Mouse (Mus musculus) heart, embryonic 14.5 days (tissue): ENCODE measurements at regions not wholly inside any gene's neighbourhood (a gene's known extent, or its start where the extent isn't known, plus 50 kb on each side); places are given as distances from the start of the nearest gene placed in this dataset.

Experiments
- ATAC-seq: fragments of 200-750 bp; cut with Nextera tagmentation; 2 replicates; pipeline ENCODE4 v1.8.0; 2017; ENCODE audit warnings: low read depth, moderate TSS enrichment; ENCODE audit not compliant: insufficient number of reproducible peaks, insufficient read depth, low FRiP score
- H3K27ac ChIP-seq, 2 experiments: fragments of 200-500 bp in 1 of 2; fragments of 300-500 bp in 1 of 2; sonication (generic) in 1 of 2; replicated peaks in 1 of 2; 2 replicates each; pipeline ENCODE4 v1.5.1; 2012 to 2014; ENCODE audit warnings: low read depth in 2 of 2, low read length in 2 of 2, control low read depth in 1 of 2, mild to moderate bottlenecking in 1 of 2, mixed read lengths in 1 of 2; ENCODE audit not compliant: control insufficient read depth in 1 of 2, insufficient read depth in 1 of 2
- H3K27me3 ChIP-seq: fragments of 300-500 bp; sonication (generic); 2 replicates; pipeline ENCODE4 v1.6.1; 2014; ENCODE audit warnings: mild to moderate bottlenecking, low read length, control low read depth; ENCODE audit not compliant: control insufficient read depth, insufficient read depth
- H3K36me3 ChIP-seq: fragments of 300-500 bp; sonication (generic); 2 replicates; pipeline ENCODE4 v1.6.1; 2014; ENCODE audit warnings: mild to moderate bottlenecking, control low read depth, low read length, mixed read lengths; ENCODE audit not compliant: control insufficient read depth, insufficient read depth
- H3K4me1 ChIP-seq, 2 experiments: fragments of 200-500 bp in 1 of 2; fragments of 300-500 bp in 1 of 2; sonication (generic) in 1 of 2; 2 replicates each; pipeline ENCODE4 v1.6.1; 2012 to 2014; ENCODE audit warnings: low read length in 2 of 2, control low read depth in 1 of 2, mixed read lengths in 1 of 2; ENCODE audit not compliant: control insufficient read depth in 2 of 2, insufficient read depth in 2 of 2
- H3K4me2 ChIP-seq: fragments of 300-500 bp; sonication (generic); 2 replicates; pipeline ENCODE4 v1.6.1; 2014; ENCODE audit warnings: mild to moderate bottlenecking, low read length
- H3K4me3 ChIP-seq, 2 experiments: fragments of 200-500 bp in 1 of 2; fragments of 300-500 bp in 1 of 2; sonication (generic) in 1 of 2; 2 replicates each; pipeline ENCODE4 v1.5.1; 2012 to 2014; ENCODE audit warnings: low read length in 2 of 2, mild to moderate bottlenecking in 2 of 2, control low read depth in 1 of 2, low read depth in 1 of 2, moderate library complexity in 1 of 2; ENCODE audit not compliant: control insufficient read depth in 1 of 2, insufficient read depth in 1 of 2
- H3K9ac ChIP-seq: fragments of 300-500 bp; sonication (generic); 2 replicates; pipeline ENCODE4 v1.6.1; 2014; ENCODE audit warnings: mild to moderate bottlenecking, low read length
- H3K9me3 ChIP-seq: fragments of 300-500 bp; sonication (generic); 2 replicates; pipeline ENCODE4 v1.6.1; 2016; ENCODE audit warnings: low read length, control low read depth; ENCODE audit not compliant: control insufficient read depth
- WGBS: fragments of 180-500 bp; shearing (Covaris S2); extraction: QIAGEN DNeasy Blood & Tissue Kit; methylation state at CpG from one replicate; pipeline ENCODE4 v1.1.7; 2014; 5-methylcytosine and 5-hydroxymethylcytosine counted together

- Histone ChIP-seq H3K9ac (no peak overlapping the region), H3K4me2 (no peak overlapping the region), H3K27ac (no peak overlapping the region), H3K27me3 (no peaks in the 10 kb centered on the region), H3K9me3 (peaks cover 4% of the 10 kb centered on the region; the same call in 1 of the 2 replicates), H3K4me3 (no peak overlapping the region), H3K4me1 (no peaks in the 10 kb centered on the region), H3K36me3 (no peaks in the 10 kb centered on the region)
- ATAC-seq: no peak
- 65% methylated on average over 2 of the region's 2 CpGs for WGBS
Measured at GRCm38 (mm10) chr8:86164818-86165217, 324.1 kb downstream of the Phkb start.

- Histone ChIP-seq H3K27me3 (no peaks in the 10 kb centered on the region), H3K4me2 (no peak overlapping the region), H3K27ac (no peak overlapping the region), H3K4me1 (no peaks in the 10 kb centered on the region), H3K9me3 (peaks cover 4% of the 10 kb centered on the region; the same call in 1 of the 2 replicates), H3K4me3 (no peak overlapping the region), H3K9ac (no peak overlapping the region), H3K36me3 (no peaks in the 10 kb centered on the region)
- no peak for ATAC-seq
- WGBS: 87% methylated on average over 6 of the region's 6 CpGs
Measured at GRCm38 (mm10) chr8:86159074-86159783, 318.5 kb downstream of the Phkb start.

- Histone ChIP-seq H3K27me3 (no peaks in the 10 kb centered on the region), H3K4me3 (no peak overlapping the region), H3K4me1 (no peaks in the 10 kb centered on the region), H3K9ac (no peak overlapping the region), H3K9me3 (no peaks in the 10 kb centered on the region), H3K4me2 (no peak overlapping the region), H3K36me3 (no peaks in the 10 kb centered on the region), H3K27ac (no peak overlapping the region)
- no peak for ATAC-seq
- 57% methylated on average over 6 of the region's 6 CpGs for WGBS
Measured at GRCm38 (mm10) chr8:86147586-86147985, 306.8 kb downstream of the Phkb start.

GRCm38 (mm10) chr8:86125244-86125643, 284.5 kb downstream of the Phkb start:
- Histone ChIP-seq H3K4me1 (no peaks in the 10 kb centered on the region), H3K4me3 (no peak overlapping the region), H3K9ac (no peak overlapping the region), H3K4me2 (no peak overlapping the region), H3K36me3 (no peaks in the 10 kb centered on the region), H3K27me3 (no peaks in the 10 kb centered on the region), H3K9me3 (no peaks in the 10 kb centered on the region), H3K27ac (no peak overlapping the region)
- WGBS: 66% methylated on average over 2 of the region's 2 CpGs
- ATAC-seq: no peak

GRCm38 (mm10) chr8:86124655-86125054, 283.9 kb downstream of the Phkb start:
- Histone ChIP-seq H3K9ac (no peak overlapping the region), H3K27me3 (no peaks in the 10 kb centered on the region), H3K27ac (no peak overlapping the region), H3K36me3 (no peaks in the 10 kb centered on the region), H3K4me3 (no peak overlapping the region), H3K4me2 (no peak overlapping the region), H3K4me1 (no peaks in the 10 kb centered on the region), H3K9me3 (no peaks in the 10 kb centered on the region)
- 70% methylated on average over 1 of the region's 1 CpGs for WGBS
- ATAC-seq: no peak
